In the genomic region with DNA sequence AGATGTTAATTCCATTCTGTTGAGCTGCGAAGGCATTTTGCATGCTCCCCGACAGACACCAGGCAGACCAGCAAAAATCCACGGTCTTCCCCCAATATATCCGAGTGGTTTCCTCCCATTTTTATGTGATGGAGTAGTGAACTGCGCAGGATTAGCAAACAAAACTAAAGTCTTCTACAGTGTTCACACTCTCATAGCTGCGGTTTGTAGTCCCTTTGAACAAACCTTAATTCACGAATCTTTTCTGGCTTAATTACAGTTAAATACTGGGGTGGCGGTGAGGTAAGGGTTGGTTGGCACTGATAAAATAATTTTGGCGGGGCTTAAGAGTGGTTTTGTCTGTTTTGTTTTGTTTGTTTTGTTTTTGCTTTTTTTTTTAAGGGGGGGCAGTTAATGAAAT, we compare ENCODE assay signal across 9 mouse cellular contexts. TPM values are rescaled to one million over a fixed set of nuclear protein-coding genes. Genes with fewer than 3 reads are reported as not detected.
DNase-seq lines count a peak whose midpoint lies in the region; ATAC-seq and TF ChIP-seq lines count a peak whose summit lies in the region.
"Had no signal": no experiment of that assay in that cellular context is flagged by ENCODE, and none has a peak within 500 bp of the region (broad histone marks: within the 10 kb centered on the region; RNA-seq: fewer than 3 reads in every experiment).

No protein-coding gene starts in this region.

- ATAC-seq in heart, postnatal 0 days (ENCODE audit: insufficient read depth, low read depth): no peak
- no peak for ATAC-seq in intestine, embryonic 16.5 days
- ATAC-seq in neural tube, embryonic 12.5 days (ENCODE audit: low FRiP score, low read depth): no peak

- H3K9ac ChIP-seq in heart, postnatal 0 days (replicated peaks; ENCODE audit: low read depth, low read length): no peak overlapping the region
- H3K9ac ChIP-seq in intestine, embryonic 16.5 days (ENCODE audit: low read depth, low read length): no peak overlapping the region
- H3K9ac ChIP-seq in neural tube, embryonic 12.5 days: no peak overlapping the region

- no peak overlapping the region for H3K4me3 ChIP-seq in heart, postnatal 0 days (ENCODE audit: low read depth, low read length)
- H3K4me3 ChIP-seq in forebrain, embryonic 10.5 days: peak overlapping the region; percentile 63; the same call in 1 of the 2 replicates
- H3K4me3 ChIP-seq in intestine, embryonic 16.5 days (ENCODE audit: low read length): no peak overlapping the region
- H3K4me3 ChIP-seq in neural tube, embryonic 12.5 days: no peak overlapping the region
- H3K4me3 ChIP-seq: erythroblast, embryonic 14.5 days had no signal

- H3K36me3 ChIP-seq in heart, postnatal 0 days (replicated peaks; ENCODE audit: control insufficient read depth, insufficient read depth, low read length): no peaks in the 10 kb centered on the region
- H3K36me3 ChIP-seq in forebrain, embryonic 10.5 days (replicated peaks): peaks cover 10% of the 10 kb centered on the region
- H3K36me3 ChIP-seq in intestine, embryonic 16.5 days (ENCODE audit: control insufficient read depth, insufficient read depth, low read length): no peaks in the 10 kb centered on the region
- peaks cover 6% of the 10 kb centered on the region; the same call in 1 of the 2 replicates for H3K36me3 ChIP-seq in neural tube, embryonic 12.5 days

- H3K27me3 ChIP-seq in heart, postnatal 0 days (ENCODE audit: control insufficient read depth, insufficient read depth, low read length): peaks cover 13% of the 10 kb centered on the region
- peaks cover 17% of the 10 kb centered on the region for H3K27me3 ChIP-seq in forebrain, embryonic 10.5 days (ENCODE audit: poor library complexity, severe bottlenecking)
- peaks cover 13% of the 10 kb centered on the region for H3K27me3 ChIP-seq in intestine, embryonic 16.5 days (replicated peaks; ENCODE audit: control insufficient read depth, insufficient read depth, low read length)
- H3K27me3 ChIP-seq in neural tube, embryonic 12.5 days (replicated peaks): no peaks in the 10 kb centered on the region

- TF ChIP-seq EP300 in heart, postnatal 0 days (IDR thresholded peaks at IDR 0.05; ENCODE audit: low read depth): no peak

- no peak for TF ChIP-seq CTCF in heart, postnatal 0 days (IDR thresholded peaks at IDR 0.05; ENCODE audit: low read depth)

- H3K27ac ChIP-seq in heart, postnatal 0 days (ENCODE audit: low read depth): no peak overlapping the region
- peak overlapping the region; percentile 94 for H3K27ac ChIP-seq in forebrain, embryonic 10.5 days
- H3K27ac ChIP-seq in intestine, embryonic 16.5 days (ENCODE audit: low read length): no peak overlapping the region
- H3K27ac ChIP-seq in neural tube, embryonic 12.5 days: no peak overlapping the region

- H3K9me3 ChIP-seq in heart, postnatal 0 days (replicated peaks; ENCODE audit: control insufficient read depth, low read length): no peaks in the 10 kb centered on the region
- H3K9me3 ChIP-seq in forebrain, embryonic 10.5 days: peaks cover 1% of the 10 kb centered on the region; the same call in 1 of the 2 replicates
- H3K9me3 ChIP-seq in intestine, embryonic 16.5 days (ENCODE audit: control insufficient read depth, low read length): no peaks in the 10 kb centered on the region
- no peaks in the 10 kb centered on the region for H3K9me3 ChIP-seq in neural tube, embryonic 12.5 days

- H3K4me1 ChIP-seq in heart, postnatal 0 days (ENCODE audit: control insufficient read depth, insufficient read depth): peaks cover 8% of the 10 kb centered on the region
- H3K4me1 ChIP-seq in forebrain, embryonic 10.5 days: peaks cover 36% of the 10 kb centered on the region
- peaks cover 18% of the 10 kb centered on the region for H3K4me1 ChIP-seq in intestine, embryonic 16.5 days (ENCODE audit: control insufficient read depth, insufficient read depth, low read length)
- peaks cover 9% of the 10 kb centered on the region for H3K4me1 ChIP-seq in neural tube, embryonic 12.5 days

- peak overlapping the region; percentile 74; the same call in 1 of the 2 replicates for H3K4me2 ChIP-seq in heart, postnatal 0 days (ENCODE audit: low read depth, low read length)
- peak overlapping the region; percentile 91; the same call in 1 of the 2 replicates for H3K4me2 ChIP-seq in intestine, embryonic 16.5 days (ENCODE audit: low read depth, low read length)
- peak overlapping the region; percentile 94 for H3K4me2 ChIP-seq in neural tube, embryonic 12.5 days (replicated peaks)

- 45% methylated on average over 9 of the region's 9 CpGs for WGBS in heart, postnatal 0 days
- 38% methylated on average over 9 of the region's 9 CpGs for WGBS in forebrain, embryonic 10.5 days
- WGBS in intestine, embryonic 16.5 days: 52% methylated on average over 9 of the region's 9 CpGs
- WGBS in neural tube, embryonic 12.5 days: 43% methylated on average over 9 of the region's 9 CpGs

- no peak for DNase-seq in heart, postnatal 0 days (ENCODE audit: low spot score)
- DNase-seq in heart, adult 9 months (ENCODE audit: low spot score in 2 of 2): no peak
- DNase-seq in forebrain, embryonic 10.5 days (ENCODE audit: extremely low spot score, low spot score): no peak
- DNase-seq in adrenal gland, postnatal 10 days: no peak
- no peak for DNase-seq in thymus, postnatal 25 days
- DNase-seq in layer of hippocampus, postnatal 14 days (ENCODE audit: low spot score in 2 of 2): no peak

RNA-seq across cellular contexts. Expression of a gene that starts 3.1 kb away (rescaled TPM):
- total RNA-seq in heart, postnatal 0 days (2014; rRNA removed; ENCODE audit: low replicate concordance): 14.0 and 16.1 TPM in 2 replicates
- polyA plus RNA-seq in heart, postnatal 0 days (2015; fragmentation: Nextera tagmentation; extraction: Ambion mirVana): 0.97 and 1.0 TPM in 2 replicates
- 6.0 and 7.6 TPM in 2 replicates for polyA plus RNA-seq in forebrain, embryonic 10.5 days (2016; fragmentation: Nextera tagmentation; extraction: Ambion mirVana)
- polyA plus RNA-seq in intestine, embryonic 16.5 days (2015; fragmentation: Nextera tagmentation; extraction: Ambion mirVana): 3.5 and 3.7 TPM in 2 replicates
- 12.1 and 13.0 TPM in 2 replicates for polyA plus RNA-seq in neural tube, embryonic 12.5 days (2016; fragmentation: Nextera tagmentation; extraction: Ambion mirVana)
- 10 to 100 TPM; 15.7 to 24.8 TPM for total RNA-seq in adrenal gland, postnatal 10 days (2021)
- 10 to 100 TPM; 33.2 to 33.3 TPM for total RNA-seq in layer of hippocampus, postnatal 14 days (2021)
- polyA plus RNA-seq: erythroblast, embryonic 14.5 days had no signal
